Mouse (Mus musculus) spleen, adult 2 months (tissue): ENCODE results near the gene Myadm.

Experiments used
- CTCF ChIP-seq: fragments of 200-500 bp; IDR thresholded peaks from 2 replicates; pipeline ENCODE4 v1.5.1; 2011; ENCODE audit warnings: mild to moderate bottlenecking, inconsistent platforms; ENCODE audit not compliant: insufficient read depth, insufficient read length, insufficient replicate concordance; ENCODE audit errors: extremely low read depth
- POLR2A ChIP-seq: fragments of 200-500 bp; IDR thresholded peaks from 2 replicates; pipeline ENCODE4 v1.6.1; 2011; ENCODE audit warnings: low read depth, low read length, inconsistent platforms

DNA sequence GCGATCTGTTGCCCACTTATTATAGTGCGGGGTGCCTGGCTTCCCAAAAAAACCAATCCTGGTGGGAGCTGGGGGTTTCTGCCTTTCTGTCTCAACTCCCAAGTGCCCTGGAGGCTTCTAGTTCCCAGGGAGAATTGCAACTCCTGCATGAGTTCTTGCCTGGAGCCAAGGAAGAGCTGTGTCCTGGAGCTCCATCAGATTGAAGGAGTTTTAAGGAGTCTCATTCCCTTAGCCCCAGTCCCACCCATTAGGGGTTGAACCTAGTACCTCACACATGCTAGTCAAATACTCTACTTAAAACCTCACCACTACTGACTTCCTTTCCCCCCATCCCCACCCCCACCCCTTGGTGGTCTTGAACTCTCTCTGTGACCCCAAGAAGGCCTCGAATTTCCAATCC, 2.9 kb downstream of the Myadm start:
- TF ChIP-seq POLR2A (no peak), CTCF (no peak)
